Mouse (Mus musculus) myocyte (in vitro differentiated cells): ENCODE results near the gene Nadsyn1. TPM values are rescaled to one million over a fixed set of nuclear protein-coding genes. Genes with fewer than 3 reads are reported as not detected.

Experiments
- H3K27me3 ChIP-seq: one replicate; pipeline ENCODE4 v1.6.1; 2011; ENCODE audit not compliant: control insufficient read depth, insufficient read depth, insufficient read length
- H3K36me3 ChIP-seq: one replicate; pipeline ENCODE4 v1.6.1; 2011; ENCODE audit not compliant: control insufficient read depth, insufficient read depth
- H3K4me2 ChIP-seq: one replicate; pipeline ENCODE4 v1.6.1; 2011; ENCODE audit warnings: low read depth, control low read depth
- H3K4me3 ChIP-seq: one replicate; pipeline ENCODE4 v1.5.1; 2011; ENCODE audit warnings: mild to moderate bottlenecking, control low read depth, moderate library complexity
- H3K79me2 ChIP-seq: one replicate; pipeline ENCODE4 v1.6.1; 2011; ENCODE audit not compliant: control insufficient read depth, insufficient read depth
- H3ac ChIP-seq: one replicate; pipeline ENCODE4 v1.6.1; 2011; ENCODE audit not compliant: control insufficient read depth, insufficient read length
- CEBPB ChIP-seq: IDR thresholded peaks from 2 replicates; pipeline ENCODE4 v1.6.1; 2011; ENCODE audit warnings: mild to moderate bottlenecking, moderate library complexity; ENCODE audit not compliant: poor library complexity, insufficient read depth, severe bottlenecking
- E2F4 ChIP-seq: IDR thresholded peaks from one replicate; pipeline ENCODE4 v1.6.1; 2011; ENCODE audit warnings: mild to moderate bottlenecking, control low read depth, moderate library complexity; ENCODE audit not compliant: insufficient read depth
- MAX ChIP-seq: IDR thresholded peaks from one replicate; pipeline ENCODE4 v1.6.1; 2011; ENCODE audit warnings: low read depth, mild to moderate bottlenecking, control low read depth
- MYOD1 ChIP-seq, 3 experiments: IDR thresholded peaks; one replicate each; pipeline ENCODE4 v1.6.1; 2011; ENCODE audit warnings: control low read depth in 2 of 3, low read depth in 2 of 3, mild to moderate bottlenecking in 2 of 3, moderate library complexity in 1 of 3; ENCODE audit not compliant: insufficient read length in 2 of 3, control insufficient read depth in 1 of 3
- MYOG ChIP-seq, 3 experiments: IDR thresholded peaks; one replicate each; pipeline ENCODE4 v1.6.1; 2011; ENCODE audit warnings: control low read depth in 2 of 3, low read depth in 2 of 3, mild to moderate bottlenecking in 2 of 3; ENCODE audit not compliant: insufficient read length in 2 of 3, control insufficient read depth in 1 of 3, insufficient read depth in 1 of 3
- POLR2A ChIP-seq: IDR thresholded peaks from one replicate; pipeline ENCODE4 v1.6.1; 2011; ENCODE audit warnings: low read depth, mild to moderate bottlenecking, control low read depth, moderate library complexity; ENCODE audit not compliant: insufficient read length
- POLR2AphosphoS2 ChIP-seq: IDR thresholded peaks from one replicate; pipeline ENCODE4 v1.6.1; 2011; ENCODE audit warnings: low read depth, control low read depth; ENCODE audit not compliant: insufficient read length
- REST ChIP-seq: IDR thresholded peaks from one replicate; pipeline ENCODE4 v1.6.1; 2011; ENCODE audit warnings: mild to moderate bottlenecking, control low read depth, moderate library complexity; ENCODE audit not compliant: insufficient read depth, insufficient read length
- SRF ChIP-seq: IDR thresholded peaks from one replicate; pipeline ENCODE4 v1.6.1; 2011; ENCODE audit warnings: low read depth; ENCODE audit not compliant: control insufficient read depth, insufficient read length
- TCF12 ChIP-seq: IDR thresholded peaks from one replicate; pipeline ENCODE4 v1.6.1; 2011; ENCODE audit warnings: mild to moderate bottlenecking, control low read depth; ENCODE audit not compliant: poor library complexity, insufficient read depth, severe bottlenecking
- TCF3 ChIP-seq: IDR thresholded peaks from one replicate; pipeline ENCODE4 v1.6.1; 2011; ENCODE audit warnings: low read depth, control low read depth; ENCODE audit not compliant: insufficient read length
- USF1 ChIP-seq: IDR thresholded peaks from one replicate; pipeline ENCODE4 v1.6.1; 2011; ENCODE audit warnings: low read depth, mild to moderate bottlenecking, control low read depth, moderate library complexity
- polyA plus RNA-seq: library from polyadenylated mRNA; unstranded; fragments of >200 nt; fragmentation: generic; extraction: Trizol; gene quantifications from one replicate; pipeline ENCODE4 v1.2.1, GENCODE M21; 2012; ENCODE audit warnings: missing spikeins

Nadsyn1 gene
- polyA plus RNA-seq, 1 experiment, result 5.7 TPM

- Histone ChIP-seq H3K4me2 (no peak overlapping the region), H3K79me2 (no peaks in the 10 kb centered on the region), H3ac (no peak overlapping the region), H3K27me3 (no peaks in the 10 kb centered on the region), H3K36me3 (peaks cover 30% of the 10 kb centered on the region), H3K4me3 (no peak overlapping the region)
- no peak for TF ChIP-seq E2F4
- no peak for TF ChIP-seq TCF3
- no peak for TF ChIP-seq USF1
- no peak for TF ChIP-seq MYOG (IDR thresholded peaks at IDR 0.05; ENCODE audit: control insufficient read depth in 1 of 3, insufficient read depth in 1 of 3, insufficient read length in 2 of 3, low read depth in 2 of 3)
Measured at GRCm38 (mm10) chr7:143848127-143848767, 25.6 kb upstream of the Nadsyn1 start.

GRCm38 (mm10) chr7:143841301-143841700 lies 18.7 kb upstream of the Nadsyn1 start:
- Histone ChIP-seq H3K4me2 (no peak overlapping the region), H3ac (no peak overlapping the region), H3K4me3 (no peak overlapping the region), H3K79me2 (peaks cover 10% of the 10 kb centered on the region), H3K36me3 (peaks cover 76% of the 10 kb centered on the region), H3K27me3 (no peaks in the 10 kb centered on the region)
- no peak for TF ChIP-seq CEBPB
- no peak for TF ChIP-seq TCF12
- no peak for TF ChIP-seq POLR2A
- no peak for TF ChIP-seq REST
- TF ChIP-seq USF1, result no peak
- no peak for TF ChIP-seq E2F4
- TF ChIP-seq MYOG (IDR thresholded peaks at IDR 0.05; ENCODE audit: control insufficient read depth in 1 of 3, insufficient read depth in 1 of 3, insufficient read length in 2 of 3, low read depth in 2 of 3), result no peak
- TF ChIP-seq TCF3, result no peak
- TF ChIP-seq MYOD1 (IDR thresholded peaks at IDR 0.05; ENCODE audit: control insufficient read depth in 1 of 3, insufficient read length in 2 of 3, low read depth in 2 of 3), result no peak
- TF ChIP-seq SRF, result no peak
- no peak for TF ChIP-seq POLR2AphosphoS2
- no peak for TF ChIP-seq MAX

GRCm38 (mm10) chr7:143840121-143840520 lies 17.5 kb upstream of the Nadsyn1 start:
- H3K4me2 ChIP-seq, result no peak overlapping the region
- peaks cover 17% of the 10 kb centered on the region for H3K79me2 ChIP-seq
- H3ac ChIP-seq, result no peak overlapping the region
- peaks cover 74% of the 10 kb centered on the region for H3K36me3 ChIP-seq
- H3K27me3 ChIP-seq, result no peaks in the 10 kb centered on the region
- TF ChIP-seq TCF12, result no peak
- no peak for TF ChIP-seq SRF
- no peak for TF ChIP-seq MAX
- TF ChIP-seq POLR2A, result no peak
- TF ChIP-seq E2F4, result no peak
- TF ChIP-seq CEBPB, result no peak
- no peak for TF ChIP-seq MYOD1 (IDR thresholded peaks at IDR 0.05; ENCODE audit: control insufficient read depth in 1 of 3, insufficient read length in 2 of 3, low read depth in 2 of 3)
- TF ChIP-seq TCF3, result no peak
- no peak for TF ChIP-seq REST
- no peak overlapping the region for H3K4me3 ChIP-seq

- peaks cover 54% of the 10 kb centered on the region for H3K36me3 ChIP-seq
- peaks cover 39% of the 10 kb centered on the region for H3K79me2 ChIP-seq
- no peaks in the 10 kb centered on the region for H3K27me3 ChIP-seq
- H3K4me2 ChIP-seq, result peak overlapping the region; percentile 38
- no peak overlapping the region for H3K4me3 ChIP-seq
- no peak overlapping the region for H3ac ChIP-seq
- TF ChIP-seq TCF3 (no peak), MYOG (IDR thresholded peaks at IDR 0.05; ENCODE audit: control insufficient read depth in 1 of 3, insufficient read depth in 1 of 3, insufficient read length in 2 of 3, low read depth in 2 of 3) (peak; percentile 15 to 88 (median 27)), MAX (no peak), POLR2A (peak; percentile 19), REST (no peak), USF1 (peak; percentile 50), MYOD1 (IDR thresholded peaks at IDR 0.05; ENCODE audit: control insufficient read depth in 1 of 3, insufficient read length in 2 of 3, low read depth in 2 of 3) (peak in 2 of 3 experiments; percentile 76 to 96), CEBPB (no peak), POLR2AphosphoS2 (no peak), E2F4 (no peak), TCF12 (peak; percentile 43), SRF (no peak)
Measured at GRCm38 (mm10) chr7:143837705-143838358, 15.2 kb upstream of the Nadsyn1 start.
